Mouse (Mus musculus): ENCODE measurements at regions not wholly inside any gene's neighbourhood (a gene's known extent, or its start where the extent isn't known, plus 50 kb on each side); places are given as distances from the start of the nearest gene placed in this dataset.

- no peak for DNase-seq (ENCODE audit: low read depth)
Observed at GRCm38 (mm10) chr7:39866674-39867428, 349.3 kb downstream of the Zfp619 start.

GRCm38 (mm10) chr7:39867451-39867850 lies 349.9 kb downstream of the Zfp619 start:
- DNase-seq (ENCODE audit: low read depth): no peak

GRCm38 (mm10) chr7:39882113-39882512 lies 364.5 kb downstream of the Zfp619 start:
- no peak for DNase-seq (ENCODE audit: low read depth)

- no peak for DNase-seq (ENCODE audit: low read depth)
Observed at GRCm38 (mm10) chr7:39894208-39894896, 376.8 kb downstream of the Zfp619 start.

DNA sequence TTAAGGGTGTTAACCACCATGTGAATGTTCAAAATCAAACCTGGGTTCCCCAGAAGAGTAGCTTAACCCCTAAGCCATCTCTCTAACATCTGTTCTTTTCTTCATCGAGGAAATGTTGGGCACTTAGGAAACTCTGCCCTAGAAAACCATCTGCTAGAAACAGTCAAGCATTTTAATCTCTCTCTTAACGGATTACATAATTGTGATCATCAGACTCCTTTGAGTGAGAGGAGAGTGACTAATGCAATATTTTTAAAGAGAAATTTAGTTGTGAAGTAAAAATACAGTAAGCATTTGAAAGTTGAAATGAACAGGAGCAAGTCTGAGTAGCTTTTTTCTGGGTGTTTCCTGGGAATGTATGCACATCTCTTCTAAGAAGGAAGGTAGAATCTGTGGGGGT lies 379.4 kb downstream of the Zfp619 start:
- no peak for DNase-seq (ENCODE audit: low read depth)

DNA sequence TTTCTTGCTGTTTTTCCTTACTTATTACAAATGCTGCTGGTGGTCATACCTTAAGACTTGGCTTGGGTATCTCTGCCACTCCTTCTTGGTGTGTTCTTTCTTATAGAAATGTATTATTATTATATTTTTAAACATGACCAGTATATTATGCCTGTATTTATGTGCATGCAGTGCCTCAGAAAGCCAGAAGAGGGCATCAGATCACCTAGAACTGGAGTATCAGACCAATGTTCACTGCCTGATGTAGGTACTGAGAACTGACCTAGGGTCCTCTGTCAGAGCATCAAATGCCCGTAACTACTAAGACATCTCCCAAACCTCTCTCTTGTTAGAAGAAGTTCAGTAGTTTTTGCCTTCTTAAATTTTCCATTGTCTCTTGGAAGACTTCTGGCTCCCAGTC lies 380.7 kb downstream of the Zfp619 start:
- no peak for DNase-seq (ENCODE audit: low read depth)

DNA sequence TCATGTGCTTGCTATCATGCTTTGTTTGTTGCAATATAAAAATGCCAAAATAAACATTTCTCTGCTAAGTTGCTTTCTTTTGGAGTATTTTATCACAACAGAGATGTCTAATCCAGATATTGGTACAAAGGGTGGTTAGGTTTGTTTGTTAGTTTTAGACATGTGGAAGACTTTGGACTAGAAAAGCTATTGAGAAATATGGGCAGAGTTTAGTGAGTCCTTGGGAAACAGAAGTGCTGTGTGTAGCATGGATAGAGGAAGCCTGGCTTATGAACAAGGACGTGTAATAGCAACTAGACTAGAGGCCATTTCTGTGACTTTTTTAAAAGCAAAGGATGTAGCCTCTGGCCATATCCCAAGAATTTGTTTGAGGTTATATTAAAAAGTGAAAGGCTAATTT lies 416.4 kb downstream of the Zfp619 start:
- no peak for DNase-seq (ENCODE audit: low read depth)

- no peak for DNase-seq (ENCODE audit: low read depth)
Observed at GRCm38 (mm10) chr7:39937262-39937661, 419.7 kb downstream of the Zfp619 start.

GRCm38 (mm10) chr7:39942262-39942900 lies 424.8 kb downstream of the Zfp619 start:
- DNase-seq (ENCODE audit: low read depth): no peak

- DNase-seq (ENCODE audit: low read depth): no peak
Observed at GRCm38 (mm10) chr7:39954110-39954509, 436.5 kb downstream of the Zfp619 start.

GRCm38 (mm10) chr7:39954931-39955330 lies 437.4 kb downstream of the Zfp619 start:
- no peak for DNase-seq (ENCODE audit: low read depth)

GRCm38 (mm10) chr7:39978121-39978520 lies 460.6 kb downstream of the Zfp619 start:
- DNase-seq (ENCODE audit: low read depth): no peak

DNA sequence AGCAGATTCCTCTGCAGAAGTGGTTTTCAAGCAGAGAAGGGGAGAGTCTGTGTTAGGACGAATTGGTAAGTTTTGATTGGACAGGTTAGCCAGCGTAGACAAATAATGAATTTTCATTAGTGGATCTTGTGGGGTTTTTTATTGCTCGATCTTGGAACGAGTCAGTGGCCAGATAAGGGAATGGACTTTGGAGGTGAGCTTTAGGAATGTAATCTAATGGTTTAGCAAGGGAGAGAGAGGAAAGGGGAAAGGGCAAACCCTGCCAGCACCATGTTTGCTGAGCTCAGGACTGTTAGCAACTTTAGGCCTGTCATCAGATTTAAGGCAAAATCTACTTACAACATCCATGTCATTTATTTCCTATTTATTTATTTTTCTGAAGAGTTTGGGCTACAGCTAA lies 464.1 kb downstream of the Zfp619 start:
- no peak for DNase-seq (ENCODE audit: low read depth)
